Mouse (Mus musculus) liver, adult 2 months (tissue): ENCODE data around the gene 4930435E12Rik.

Experiments
- CTCF ChIP-seq: fragments of 200-500 bp; IDR thresholded peaks from 2 replicates; pipeline ENCODE4 v1.5.1; 2011; ENCODE audit warnings: low read depth, low read length, control low read depth
- POLR2A ChIP-seq: fragments of 200-500 bp; IDR thresholded peaks from 2 replicates; pipeline ENCODE4 v1.6.1; 2011; ENCODE audit warnings: low read length, control low read depth; ENCODE audit not compliant: insufficient read depth; ENCODE audit errors: extremely low read depth

- TF ChIP-seq CTCF (no peak), POLR2A (no peak)
Measured at GRCm38 (mm10) chr16:38793120-38793519, 35.4 kb downstream of the 4930435E12Rik start.
